Mouse (Mus musculus) layer of hippocampus, adult 18-20 months (tissue): ENCODE measurements around the gene Scn8a. TPM values are rescaled to one million over a fixed set of nuclear protein-coding genes. Genes with fewer than 3 reads are reported as not detected.
A peak's percentile ranks its signal among the peaks of the same experiment; 100 is the strongest.

ENCODE experiments used
- DNase-seq, 2 experiments: peaks; one replicate each; pipeline ENCODE4 v3.0.0; 2022; ENCODE audit warnings: low spot score in 2 of 2
- total RNA-seq, 2 experiments: library from RNA; stranded (reverse); gene quantifications; 2 replicates each; pipeline ENCODE4 v1.2.3; 2021

Gene Scn8a
- total RNA-seq, 2 experiments from 2014 or later: 212 to 229 TPM

- DNase-seq: no peak
Measured at GRCm38 (mm10) chr15:101066920-101067696, 197.4 kb downstream of the Scn8a start.

DNA sequence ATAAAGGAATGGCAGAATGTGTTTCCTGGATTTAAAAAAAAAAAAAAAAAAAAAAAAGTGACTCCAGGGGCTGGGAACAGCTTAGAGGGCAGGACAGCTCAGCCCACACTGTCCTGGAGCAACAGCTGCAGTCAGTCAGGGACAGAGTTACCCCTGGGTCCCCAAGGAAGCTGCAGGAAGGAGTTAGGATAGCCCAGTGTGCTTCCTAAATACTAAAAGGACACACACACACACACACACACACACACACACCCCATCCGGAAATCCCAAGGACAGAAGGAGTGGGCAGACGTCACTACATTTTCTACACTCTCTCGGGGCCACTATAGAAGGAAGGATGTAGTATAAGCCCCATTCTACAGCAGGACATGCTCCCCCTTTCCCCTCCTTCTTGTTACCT, 198.4 kb downstream of the Scn8a start:
- DNase-seq: no peak

GRCm38 (mm10) chr15:101068671-101069070, 199.0 kb downstream of the Scn8a start:
- no peak for DNase-seq

DNA sequence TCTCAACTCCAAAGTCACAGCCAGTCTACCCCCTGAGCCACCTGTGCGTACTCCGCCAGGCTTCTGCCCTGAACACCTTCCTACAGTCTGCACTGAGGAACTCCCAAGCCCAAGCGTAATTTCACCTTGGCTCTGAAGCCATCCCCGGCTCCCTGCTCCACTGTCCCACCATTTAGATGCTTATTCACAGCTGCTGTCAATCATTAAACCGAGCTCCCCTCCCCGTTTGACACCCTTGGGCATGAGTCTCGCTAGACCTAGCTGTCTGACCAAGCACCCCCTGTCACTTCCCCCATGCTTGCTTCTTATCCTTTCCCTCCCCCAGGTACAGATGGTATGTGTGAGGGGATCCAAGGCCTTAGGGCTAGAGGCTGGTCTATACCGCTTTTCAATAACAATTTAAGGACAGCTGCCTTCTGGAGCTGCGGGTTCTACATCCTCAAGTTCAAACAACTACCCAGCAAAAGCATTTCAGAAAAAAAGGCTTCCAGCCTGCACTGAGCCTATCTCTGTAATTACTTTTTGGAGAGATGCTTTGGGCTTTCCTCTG, 200.1 kb downstream of the Scn8a start:
- no peak for DNase-seq

- no peak for DNase-seq
Measured at GRCm38 (mm10) chr15:101070762-101071161, 201.1 kb downstream of the Scn8a start.

DNA sequence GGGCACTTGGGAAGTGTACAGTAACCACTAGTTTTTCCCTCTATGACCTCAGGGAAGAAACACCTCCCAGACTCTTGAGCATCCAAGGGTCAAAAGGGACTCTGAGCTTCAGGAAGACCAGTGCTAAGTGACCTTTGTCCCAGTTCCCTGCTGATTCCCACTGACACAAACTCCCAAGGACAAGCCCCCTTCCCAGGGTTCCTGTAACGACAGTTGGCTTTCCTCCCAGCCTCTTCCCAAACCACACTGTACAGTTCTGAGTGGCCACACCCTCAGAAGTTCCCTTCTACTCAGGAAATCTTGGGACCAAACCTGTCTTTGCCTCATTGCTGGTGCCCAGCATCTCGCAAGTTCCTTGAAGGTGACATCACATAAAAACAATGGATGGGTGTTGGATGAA, 203.1 kb downstream of the Scn8a start:
- no peak for DNase-seq

DNA sequence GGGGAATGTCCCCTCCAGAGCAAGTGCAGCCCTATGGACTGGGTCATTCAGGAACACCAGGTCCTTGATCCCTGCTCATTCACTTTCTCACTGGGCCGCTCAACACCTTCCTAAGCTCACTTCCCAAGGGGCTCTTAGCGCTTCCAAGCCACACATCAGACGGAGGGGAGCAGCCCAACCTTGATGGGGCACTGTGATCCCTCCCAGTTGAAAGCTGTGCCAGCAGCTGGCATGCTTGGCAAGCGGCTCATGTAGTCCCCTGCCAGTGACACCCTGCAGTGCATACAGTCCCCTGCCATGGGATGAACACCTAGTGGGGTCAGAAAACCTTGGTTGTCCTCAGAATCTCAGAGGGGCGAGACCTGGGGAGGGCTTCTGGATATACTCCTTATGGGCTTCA, 204.4 kb downstream of the Scn8a start:
- DNase-seq: no peak

GRCm38 (mm10) chr15:101075150-101075549, 205.5 kb downstream of the Scn8a start:
- no peak for DNase-seq

GRCm38 (mm10) chr15:101075656-101076055, 206.0 kb downstream of the Scn8a start:
- DNase-seq: no peak

- DNase-seq: no peak
Measured at GRCm38 (mm10) chr15:101076071-101077000, 206.7 kb downstream of the Scn8a start.

GRCm38 (mm10) chr15:101077001-101077812, 207.5 kb downstream of the Scn8a start:
- no peak for DNase-seq

DNA sequence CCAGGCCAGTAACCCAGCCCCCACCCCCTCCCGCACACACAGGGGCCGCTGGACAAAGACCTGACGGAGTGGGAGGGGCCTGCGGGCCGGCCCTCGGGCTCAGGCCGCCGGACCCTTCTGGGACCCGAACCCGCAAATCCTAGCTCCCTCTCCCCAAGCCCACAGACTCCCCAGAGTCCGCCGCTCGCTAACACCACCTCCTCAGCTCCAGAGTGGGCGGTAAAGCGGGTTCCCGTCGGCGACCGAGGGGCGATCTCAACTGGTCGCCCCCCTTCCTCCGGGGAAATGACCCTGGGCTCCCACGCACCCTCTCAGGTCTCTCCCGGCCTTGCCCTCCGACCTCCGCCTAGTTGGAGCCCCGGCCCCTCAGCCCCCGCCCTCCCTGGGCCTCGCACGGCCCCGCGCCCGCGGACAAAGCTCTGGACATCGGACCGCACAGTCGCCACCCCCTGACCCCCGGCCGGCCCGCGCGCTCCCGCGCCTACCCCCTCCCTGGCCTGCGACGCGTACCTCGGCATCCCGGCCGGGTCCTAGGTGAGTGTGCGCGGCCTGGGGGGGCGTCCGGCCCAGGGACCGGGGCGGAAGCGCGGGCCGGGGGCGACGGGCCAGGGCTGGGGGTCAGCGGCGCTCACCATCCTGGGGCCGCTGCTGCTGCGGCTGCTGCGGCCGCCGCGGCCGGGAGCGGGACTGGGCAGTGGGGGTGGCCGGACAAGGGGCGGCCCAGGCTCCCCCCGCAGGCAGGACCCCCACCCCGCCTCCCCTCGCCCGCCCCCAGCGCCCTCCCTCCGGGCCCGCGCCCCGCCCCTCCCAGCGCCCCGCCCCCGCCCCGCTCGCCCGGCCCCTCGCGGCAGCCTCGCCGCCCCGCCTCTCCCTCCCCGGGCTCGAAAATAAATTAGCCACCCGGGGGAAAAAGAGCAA, 208.4 kb downstream of the Scn8a start, which contains the start of gene Fignl2:
Gene Fignl2 (minus strand): TSS at position 755 of the 918 bp plus-strand sequence.
- DNase-seq: no peak

GRCm38 (mm10) chr15:101078731-101079156, 209.1 kb downstream of the Scn8a start:
- DNase-seq: peak; percentile 54 to 64

DNA sequence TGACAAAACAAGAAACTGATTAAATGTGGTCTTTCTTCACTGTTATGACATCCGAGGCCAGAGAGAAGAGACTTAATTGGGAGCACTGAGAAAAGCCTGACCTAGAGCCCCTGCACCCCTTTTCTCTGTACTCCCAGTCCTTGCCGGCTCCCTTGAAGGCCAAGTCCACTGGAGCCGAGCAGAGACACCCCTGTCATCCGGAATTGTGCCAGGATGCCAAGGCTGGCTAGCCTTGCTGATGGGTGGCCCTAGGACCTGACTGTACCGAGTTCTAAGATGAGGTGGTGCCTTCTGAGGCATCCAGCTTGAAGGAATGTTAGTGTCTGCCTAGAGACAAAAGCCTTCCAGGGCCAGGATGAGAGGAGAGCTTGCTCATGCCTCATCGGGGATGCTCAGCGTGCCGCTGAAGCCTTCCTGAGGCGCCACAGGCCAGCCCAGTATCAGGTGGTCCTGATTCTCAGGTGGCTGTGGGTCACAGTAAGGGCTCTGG, 210.4 kb downstream of the Scn8a start:
- no peak for DNase-seq

GRCm38 (mm10) chr15:101081035-101081548, 211.4 kb downstream of the Scn8a start:
- DNase-seq: no peak

DNA sequence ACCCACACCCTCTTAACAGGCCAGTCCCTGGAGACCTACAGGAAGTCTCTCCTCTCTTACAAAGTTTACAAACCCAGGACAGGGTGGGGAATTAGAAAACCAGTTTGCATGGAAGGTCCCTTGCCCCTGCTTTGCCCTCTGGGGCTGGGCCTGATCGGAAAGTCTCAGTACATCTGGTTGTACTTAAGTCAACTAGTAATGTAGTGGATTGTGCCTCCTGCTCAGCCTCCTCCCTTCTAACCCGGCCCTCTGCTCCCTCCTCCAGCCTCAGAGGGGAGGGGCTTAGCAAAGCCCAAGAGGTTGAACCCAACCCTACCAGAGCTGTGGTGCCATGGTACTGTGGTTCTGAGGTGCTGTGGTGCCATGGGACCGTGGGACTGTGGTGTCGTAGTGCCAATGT, 212.6 kb downstream of the Scn8a start:
- DNase-seq: no peak

GRCm38 (mm10) chr15:101084499-101084898, 214.8 kb downstream of the Scn8a start:
- no peak for DNase-seq

- no peak for DNase-seq
Measured at GRCm38 (mm10) chr15:101086451-101086850, 216.8 kb downstream of the Scn8a start.

GRCm38 (mm10) chr15:101086956-101087355, 217.3 kb downstream of the Scn8a start:
- DNase-seq: no peak
